Mouse (Mus musculus) G1E (cell line): Measurements from ENCODE around the gene Cyb5d1.

ENCODE experiments used
- CTCF ChIP-seq: IDR thresholded peaks from 2 replicates; pipeline ENCODE4 v1.5.1; 2012; ENCODE audit warnings: low read depth, low read length, inconsistent platforms, mixed read lengths
- GATA1 ChIP-seq: IDR thresholded peaks from 2 replicates; pipeline ENCODE4 v1.6.1; 2012; ENCODE audit warnings: borderline replicate concordance, low read length, inconsistent platforms, mixed read lengths
- POLR2AphosphoS5 ChIP-seq: IDR thresholded peaks from 2 replicates; pipeline ENCODE4 v1.6.1; 2012; ENCODE audit warnings: low read depth, low read length, inconsistent platforms; ENCODE audit not compliant: insufficient replicate concordance
- TAL1 ChIP-seq: conservative IDR thresholded peaks from 2 replicates; pipeline ENCODE4 v1.6.1; 2012; ENCODE audit warnings: low read depth, low read length, inconsistent platforms, mixed read lengths

GRCm38 (mm10) chr11:69409378-69410044, 14.1 kb upstream of the Cyb5d1 start:
- TF ChIP-seq CTCF = no peak
- no peak for TF ChIP-seq GATA1
- TF ChIP-seq POLR2AphosphoS5 = no peak
- no peak for TF ChIP-seq TAL1
